In genomic region chr10:87039800-87040199, GRCm38 (mm10) we compare ENCODE assay signal across 26 mouse cellular contexts. TPM values are rescaled to one million over a fixed set of nuclear protein-coding genes. Genes with fewer than 3 reads are reported as not detected.
A peak's percentile ranks its signal among the peaks of the same experiment; 100 is the strongest.
DNase-seq lines count a peak whose midpoint lies in the region; ATAC-seq and TF ChIP-seq lines count a peak whose summit lies in the region.
"Had no signal": no experiment of that assay in that cellular context is flagged by ENCODE, and none has a peak within 500 bp of the region (broad histone marks: within the 10 kb centered on the region; RNA-seq: fewer than 3 reads in every experiment).

No protein-coding gene starts in this region.

- no peaks in the 10 kb centered on the region for H3K36me3 ChIP-seq in heart, embryonic 11.5 days (ENCODE audit: control insufficient read depth, insufficient read depth, low read length)
- no peaks in the 10 kb centered on the region for H3K36me3 ChIP-seq in heart, embryonic 13.5 days
- no peaks in the 10 kb centered on the region for H3K36me3 ChIP-seq in heart, embryonic 15.5 days
- no peaks in the 10 kb centered on the region for H3K36me3 ChIP-seq in heart, adult 2 months (ENCODE audit: control insufficient read depth, insufficient read depth, low read length)
- H3K36me3 ChIP-seq: embryonic facial prominence, embryonic 13.5 days; embryonic facial prominence, embryonic 15.5 days; forebrain, embryonic 10.5 days; forebrain, embryonic 12.5 days had no signal

- TF ChIP-seq POLR2A in heart, adult 2 months (IDR thresholded peaks at IDR 0.05; ENCODE audit: insufficient read depth, low read depth, low read length): no peak

- H3K9me3 ChIP-seq in heart, embryonic 11.5 days (replicated peaks; ENCODE audit: control insufficient read depth, low read length): no peaks in the 10 kb centered on the region
- H3K9me3 ChIP-seq in heart, embryonic 13.5 days: no peaks in the 10 kb centered on the region
- no peaks in the 10 kb centered on the region for H3K9me3 ChIP-seq in heart, embryonic 15.5 days (replicated peaks)
- H3K9me3 ChIP-seq: embryonic facial prominence, embryonic 13.5 days; embryonic facial prominence, embryonic 15.5 days; forebrain, embryonic 10.5 days; forebrain, embryonic 12.5 days had no signal

- 0 out of 2 replicates have a peak, but pooled peaks cover 3% of the 10 kb centered on the region for H3K27me3 ChIP-seq in heart, embryonic 11.5 days (ENCODE audit: control insufficient read depth, insufficient read depth, low read length)
- peaks cover 31% of the 10 kb centered on the region; the same call in 1 of the 2 replicates for H3K27me3 ChIP-seq in heart, embryonic 13.5 days (replicated peaks)
- peaks cover 3% of the 10 kb centered on the region; the same call in 1 of the 2 replicates for H3K27me3 ChIP-seq in heart, embryonic 15.5 days
- H3K27me3 ChIP-seq in heart, adult 2 months (ENCODE audit: control insufficient read depth, insufficient read depth, low read length): no peaks in the 10 kb centered on the region
- H3K27me3 ChIP-seq: embryonic facial prominence, embryonic 15.5 days had no signal

- H3K4me2 ChIP-seq in heart, embryonic 11.5 days: no peak overlapping the region
- no peak overlapping the region for H3K4me2 ChIP-seq in heart, embryonic 13.5 days
- H3K4me2 ChIP-seq in heart, embryonic 15.5 days: no peak overlapping the region
- H3K4me2 ChIP-seq: embryonic facial prominence, embryonic 13.5 days; embryonic facial prominence, embryonic 15.5 days; forebrain, embryonic 12.5 days had no signal

- H3K4me1 ChIP-seq in heart, embryonic 11.5 days (ENCODE audit: control insufficient read depth, insufficient read depth, low read length): peaks cover 8% of the 10 kb centered on the region
- H3K4me1 ChIP-seq in heart, embryonic 13.5 days: peaks cover 24% of the 10 kb centered on the region
- peaks cover 7% of the 10 kb centered on the region; the same call in 1 of the 2 replicates for H3K4me1 ChIP-seq in heart, embryonic 15.5 days (replicated peaks)
- no peaks in the 10 kb centered on the region for H3K4me1 ChIP-seq in heart, adult 2 months (ENCODE audit: control insufficient read depth, insufficient read depth, low read length)
- H3K4me1 ChIP-seq: embryonic facial prominence, embryonic 15.5 days had no signal

- H3K27ac ChIP-seq in heart, embryonic 11.5 days (ENCODE audit: low read depth, low read length): peak overlapping the region; percentile 32; the same call in 1 of the 2 replicates
- H3K27ac ChIP-seq in heart, embryonic 13.5 days (replicated peaks): peak overlapping the region; percentile 43; the same call in 1 of the 2 replicates
- peak overlapping the region; percentile 10 for H3K27ac ChIP-seq in heart, embryonic 15.5 days
- H3K27ac ChIP-seq in heart, adult 2 months: no peak overlapping the region
- H3K27ac ChIP-seq: embryonic facial prominence, embryonic 13.5 days; embryonic facial prominence, embryonic 15.5 days; forebrain, embryonic 10.5 days; forebrain, embryonic 12.5 days had no signal

- WGBS in heart, embryonic 11.5 days (ENCODE audit: insufficient replicate concordance): 37% methylated on average over 3 of the region's 3 CpGs
- 48% methylated on average over 3 of the region's 3 CpGs for WGBS in heart, embryonic 13.5 days
- WGBS in heart, embryonic 15.5 days: 58% methylated on average over 3 of the region's 3 CpGs
- 50% methylated on average over 3 of the region's 3 CpGs for WGBS in heart, adult 2 months

- H3K4me3 ChIP-seq in heart, embryonic 11.5 days (ENCODE audit: low read depth, low read length): no peak overlapping the region
- H3K4me3 ChIP-seq in heart, embryonic 13.5 days: no peak overlapping the region
- no peak overlapping the region for H3K4me3 ChIP-seq in heart, embryonic 15.5 days
- no peak overlapping the region for H3K4me3 ChIP-seq in heart, adult 2 months
- H3K4me3 ChIP-seq: embryonic facial prominence, embryonic 13.5 days; embryonic facial prominence, embryonic 15.5 days; erythroblast, embryonic 14.5 days; forebrain, embryonic 10.5 days; forebrain, embryonic 12.5 days had no signal

- no peak for DNase-seq in heart, adult 18-20 months
- DNase-seq in heart, postnatal 36 days: no peak
- no peak for DNase-seq in heart, adult 2 months
- DNase-seq: adrenal gland, adult 2 months; adrenal gland, postnatal 10 days; adrenal gland, postnatal 25 days; cerebellum, adult 11 months; cerebellum, adult 18-20 months; cerebellum, adult 8-10 months; cerebellum, adult 9-11 months; cerebellum, postnatal 14 days; cerebellum, postnatal 36 days; embryo, embryonic 11 days had no signal

- no peaks in the 10 kb centered on the region for H3K79me2 ChIP-seq in heart, adult 2 months (replicated peaks; ENCODE audit: control insufficient read depth, insufficient read depth, low read length)

- TF ChIP-seq CTCF in heart, adult 2 months (IDR thresholded peaks at IDR 0.05): no peak

- H3K9ac ChIP-seq in heart, embryonic 11.5 days (ENCODE audit: low read depth, low read length): no peak overlapping the region
- H3K9ac ChIP-seq in heart, embryonic 13.5 days: no peak overlapping the region
- no peak overlapping the region for H3K9ac ChIP-seq in heart, embryonic 15.5 days
- no peak overlapping the region for H3K9ac ChIP-seq in heart, adult 2 months (ENCODE audit: low read depth, low read length)
- H3K9ac ChIP-seq: embryonic facial prominence, embryonic 13.5 days; embryonic facial prominence, embryonic 15.5 days; forebrain, embryonic 12.5 days had no signal

- intact Hi-C loops in heart, postnatal 36 days (cut with DNase I): no loop called here
- intact Hi-C loops in heart, adult 2 months (cut with DNase I): no loop called here

- 0 out of 2 replicates have a peak, but pooled peaks have one; percentile 14 for ATAC-seq in heart, embryonic 11.5 days (replicated peaks; ENCODE audit: insufficient number of reproducible peaks, low FRiP score, low TSS enrichment)
- ATAC-seq in heart, embryonic 13.5 days (ENCODE audit: extremely low read depth, insufficient number of reproducible peaks, low FRiP score, low TSS enrichment): no peak
- ATAC-seq in heart, embryonic 15.5 days (replicated peaks; ENCODE audit: insufficient number of reproducible peaks, insufficient read depth, low FRiP score, low read depth): peak; percentile 68
- ATAC-seq: forebrain, embryonic 14.5 days had no signal

- TF ChIP-seq EP300 in heart, adult 2 months (IDR thresholded peaks at IDR 0.05; ENCODE audit: insufficient read depth, low read depth, low read length): no peak

RNA-seq across cellular contexts. Expression of gene 1700113H08Rik, which starts 18.0 kb away (rescaled TPM):
- 0.20 TPM in 1 of 2 replicates, not detected in the other for polyA plus RNA-seq in heart, embryonic 11.5 days (2014; fragmentation: Nextera tagmentation; extraction: Ambion mirVana)
- under 1 TPM in 1 of 2 experiments, not detected in 1; 0.55 TPM for total RNA-seq in heart, adult 18-20 months (2021)
- polyA plus RNA-seq in heart, embryonic 13.5 days (2015; fragmentation: Nextera tagmentation; extraction: Ambion mirVana): 0.20 TPM in 1 of 2 replicates, not detected in the other
- total RNA-seq in heart, postnatal 36 days (2021): not detected
- 0.18 TPM in 1 of 2 replicates, not detected in the other for polyA plus RNA-seq in heart, embryonic 15.5 days (2015; fragmentation: Nextera tagmentation; extraction: Ambion mirVana)
- not detected for total RNA-seq in heart, adult 2 months (2021)
- 0.12 and 0.32 TPM in 2 replicates for polyA plus RNA-seq in heart, adult 2 months (2012; rRNA removed)
- total RNA-seq: adrenal gland, adult 2 months; adrenal gland, postnatal 25 days; common myeloid progenitor, adult 5-6 weeks; ES-E14; MEL had no signal
- polyA plus RNA-seq: adrenal gland, adult 2 months; C2C12; embryonic facial prominence, embryonic 13.5 days; embryonic facial prominence, embryonic 15.5 days; erythroblast, embryonic 14.5 days; forebrain, embryonic 10.5 days; forebrain, embryonic 14.5 days had no signal

RNA-seq across cellular contexts. Expression of gene Stab2, which starts 32.0 kb away (rescaled TPM):
- 0.41 and 1.5 TPM in 2 replicates for polyA plus RNA-seq in heart, embryonic 11.5 days (2014; fragmentation: Nextera tagmentation; extraction: Ambion mirVana)
- 1 to 10 TPM in 1 of 2 experiments, under 1 TPM in 1; 0.25 to 1.9 TPM for total RNA-seq in heart, adult 18-20 months (2021)
- polyA plus RNA-seq in heart, embryonic 13.5 days (2015; fragmentation: Nextera tagmentation; extraction: Ambion mirVana): 0.53 and 1.1 TPM in 2 replicates
- under 1 TPM; 0.05 to 0.19 TPM for total RNA-seq in heart, postnatal 36 days (2021)
- polyA plus RNA-seq in heart, embryonic 15.5 days (2015; fragmentation: Nextera tagmentation; extraction: Ambion mirVana): 0.98 and 0.99 TPM in 2 replicates
- under 1 TPM; 0.23 to 0.29 TPM for total RNA-seq in heart, adult 2 months (2021)
- polyA plus RNA-seq in heart, adult 2 months (2012; rRNA removed): 0.29 and 0.53 TPM in 2 replicates
- total RNA-seq: common myeloid progenitor, adult 5-6 weeks had no signal
- polyA plus RNA-seq: forebrain, embryonic 12.5 days had no signal
